Mouse (Mus musculus) neural tube, embryonic 15.5 days (tissue): ENCODE measurements around the gene Rasgrf2. TPM values are rescaled to one million over a fixed set of nuclear protein-coding genes. Genes with fewer than 3 reads are reported as not detected.

ENCODE experiments used
- ATAC-seq: fragments of 200-750 bp; cut with Nextera tagmentation; 2 replicates; pipeline ENCODE4 v1.8.0; 2017; ENCODE audit warnings: mild to moderate bottlenecking, moderate TSS enrichment, moderate library complexity; ENCODE audit not compliant: low FRiP score
- H3K27ac ChIP-seq: fragments of 300-500 bp; sonication (generic); replicated peaks from 2 replicates; pipeline ENCODE4 v1.5.1; 2015; ENCODE audit warnings: mild to moderate bottlenecking, inconsistent platforms
- H3K27me3 ChIP-seq: fragments of 300-500 bp; sonication (generic); replicated peaks from 2 replicates; pipeline ENCODE4 v1.6.1; 2015; ENCODE audit warnings: inconsistent platforms
- H3K36me3 ChIP-seq: fragments of 300-500 bp; sonication (generic); 2 replicates; pipeline ENCODE4 v1.6.1; 2015; ENCODE audit warnings: inconsistent platforms
- H3K4me1 ChIP-seq: fragments of 300-500 bp; sonication (generic); 2 replicates; pipeline ENCODE4 v1.6.1; 2015; ENCODE audit warnings: inconsistent platforms
- H3K4me2 ChIP-seq: fragments of 300-500 bp; sonication (generic); 2 replicates; pipeline ENCODE4 v1.6.1; 2015; ENCODE audit warnings: inconsistent platforms, mild to moderate bottlenecking, moderate library complexity
- H3K4me3 ChIP-seq: fragments of 300-500 bp; sonication (generic); replicated peaks from 2 replicates; pipeline ENCODE4 v1.5.1; 2015; ENCODE audit warnings: mild to moderate bottlenecking, inconsistent platforms
- H3K9ac ChIP-seq: fragments of 300-500 bp; sonication (generic); replicated peaks from 2 replicates; pipeline ENCODE4 v1.6.1; 2015; ENCODE audit warnings: mild to moderate bottlenecking, inconsistent platforms
- H3K9me3 ChIP-seq: fragments of 300-500 bp; sonication (generic); replicated peaks from 2 replicates; pipeline ENCODE4 v1.6.1; 2016; ENCODE audit warnings: inconsistent platforms
- WGBS: fragments of 180-500 bp; shearing (Covaris S2); methylation state at CpG from one replicate; pipeline ENCODE4 v1.1.7; 2015; ENCODE audit warnings: mixed read lengths; 5-methylcytosine and 5-hydroxymethylcytosine counted together
- polyA plus RNA-seq: library from polyadenylated mRNA; unstranded; fragments of >200 nt; fragmentation: Nextera tagmentation; extraction: Ambion mirVana; gene quantifications from 2 replicates; pipeline ENCODE4 v1.2.1, GENCODE M21; 2015

Gene Rasgrf2
- polyA plus RNA-seq, 1 experiment from 2014 or later, result 7.5 TPM

- no peaks in the 10 kb centered on the region for H3K9me3 ChIP-seq
- no peak overlapping the region for H3K4me2 ChIP-seq
- H3K4me3 ChIP-seq, result no peak overlapping the region
- no peak overlapping the region for H3K9ac ChIP-seq
- H3K4me1 ChIP-seq, result no peaks in the 10 kb centered on the region
- ATAC-seq, result no peak
- no peaks in the 10 kb centered on the region for H3K36me3 ChIP-seq
- no peak overlapping the region for H3K27ac ChIP-seq
- no peaks in the 10 kb centered on the region for H3K27me3 ChIP-seq
- WGBS, result 89% methylated on average over 1 of the region's 1 CpGs
These were observed 199.3 kb downstream of the Rasgrf2 start for GRCm38 (mm10) chr13:91932122-91932521.

GRCm38 (mm10) chr13:91929943-91930726, 201.3 kb downstream of the Rasgrf2 start:
- Histone ChIP-seq H3K4me3 (no peak overlapping the region), H3K27me3 (no peaks in the 10 kb centered on the region), H3K9me3 (no peaks in the 10 kb centered on the region), H3K4me1 (no peaks in the 10 kb centered on the region), H3K36me3 (no peaks in the 10 kb centered on the region), H3K27ac (no peak overlapping the region), H3K9ac (no peak overlapping the region), H3K4me2 (no peak overlapping the region)
- no peak for ATAC-seq
- 83% methylated on average over 7 of the region's 7 CpGs for WGBS

- 74% methylated on average over 4 of the region's 4 CpGs for WGBS
- Histone ChIP-seq H3K27ac (no peak overlapping the region), H3K27me3 (no peaks in the 10 kb centered on the region), H3K4me3 (no peak overlapping the region), H3K9ac (no peak overlapping the region), H3K9me3 (no peaks in the 10 kb centered on the region), H3K4me1 (no peaks in the 10 kb centered on the region), H3K4me2 (no peak overlapping the region), H3K36me3 (no peaks in the 10 kb centered on the region)
- no peak for ATAC-seq
These were observed 202.7 kb downstream of the Rasgrf2 start for GRCm38 (mm10) chr13:91928605-91929389.

- H3K27ac ChIP-seq, result no peak overlapping the region
- no peak overlapping the region for H3K4me2 ChIP-seq
- H3K4me1 ChIP-seq, result peaks cover 5% of the 10 kb centered on the region
- no peak overlapping the region for H3K4me3 ChIP-seq
- no peak overlapping the region for H3K9ac ChIP-seq
- ATAC-seq, result no peak
- no peaks in the 10 kb centered on the region for H3K36me3 ChIP-seq
- 74% methylated on average over 3 of the region's 3 CpGs for WGBS
- no peaks in the 10 kb centered on the region for H3K27me3 ChIP-seq
- H3K9me3 ChIP-seq, result no peaks in the 10 kb centered on the region
These were observed 210.4 kb downstream of the Rasgrf2 start for GRCm38 (mm10) chr13:91921010-91921409.

GRCm38 (mm10) chr13:91918764-91919163, 212.7 kb downstream of the Rasgrf2 start:
- ATAC-seq, result no peak
- WGBS, result 90% methylated on average over 5 of the region's 5 CpGs
- no peak overlapping the region for H3K9ac ChIP-seq
- H3K36me3 ChIP-seq, result no peaks in the 10 kb centered on the region
- no peak overlapping the region for H3K4me3 ChIP-seq
- H3K27me3 ChIP-seq, result no peaks in the 10 kb centered on the region
- no peak overlapping the region for H3K27ac ChIP-seq
- peaks cover 14% of the 10 kb centered on the region for H3K4me1 ChIP-seq
- H3K4me2 ChIP-seq, result no peak overlapping the region
- H3K9me3 ChIP-seq, result no peaks in the 10 kb centered on the region

- no peaks in the 10 kb centered on the region for H3K9me3 ChIP-seq
- 90% methylated on average over 2 of the region's 2 CpGs for WGBS
- ATAC-seq, result no peak
These were observed 213.6 kb downstream of the Rasgrf2 start for GRCm38 (mm10) chr13:91917835-91918234.

GRCm38 (mm10) chr13:91916308-91916707, 215.1 kb downstream of the Rasgrf2 start:
- H3K9ac ChIP-seq, result no peak overlapping the region
- no peak overlapping the region for H3K4me3 ChIP-seq
- peaks cover 14% of the 10 kb centered on the region for H3K4me1 ChIP-seq
- H3K27me3 ChIP-seq, result no peaks in the 10 kb centered on the region
- no peaks in the 10 kb centered on the region for H3K36me3 ChIP-seq
- 61% methylated on average over 5 of the region's 5 CpGs for WGBS
- H3K27ac ChIP-seq, result no peak overlapping the region
- H3K4me2 ChIP-seq, result peak overlapping the region; percentile 15; the same call in 1 of the 2 replicates
- peak; percentile 42 for ATAC-seq
- H3K9me3 ChIP-seq, result no peaks in the 10 kb centered on the region

More at GRCm38 (mm10) chr13:91917835-91918234, 213.6 kb downstream of the Rasgrf2 start:
- H3K9ac ChIP-seq, result no peak overlapping the region
- no peak overlapping the region for H3K4me2 ChIP-seq
- H3K27ac ChIP-seq, result no peak overlapping the region
- H3K36me3 ChIP-seq, result no peaks in the 10 kb centered on the region
- H3K4me1 ChIP-seq, result peaks cover 14% of the 10 kb centered on the region
- no peaks in the 10 kb centered on the region for H3K27me3 ChIP-seq
- no peak overlapping the region for H3K4me3 ChIP-seq

- no peak overlapping the region for H3K4me3 ChIP-seq
- H3K9me3 ChIP-seq, result no peaks in the 10 kb centered on the region
- WGBS, result 47% methylated on average over 6 of the region's 6 CpGs
- no peak overlapping the region for H3K9ac ChIP-seq
- no peak overlapping the region for H3K27ac ChIP-seq
- H3K4me2 ChIP-seq, result peak overlapping the region; percentile 25; the same call in 1 of the 2 replicates
- peaks cover 14% of the 10 kb centered on the region for H3K4me1 ChIP-seq
- H3K36me3 ChIP-seq, result no peaks in the 10 kb centered on the region
- no peaks in the 10 kb centered on the region for H3K27me3 ChIP-seq
- peak; percentile 85 for ATAC-seq
These were observed 215.7 kb downstream of the Rasgrf2 start for GRCm38 (mm10) chr13:91915582-91916239.

- Histone ChIP-seq H3K36me3 (no peaks in the 10 kb centered on the region), H3K4me2 (peak overlapping the region; percentile 25; the same call in 1 of the 2 replicates)
- WGBS, result 15% methylated on average over 4 of the region's 4 CpGs
These were observed 216.3 kb downstream of the Rasgrf2 start for GRCm38 (mm10) chr13:91915192-91915581.

GRCm38 (mm10) chr13:91911652-91912051, 219.8 kb downstream of the Rasgrf2 start:
- no peak overlapping the region for H3K4me3 ChIP-seq
- H3K36me3 ChIP-seq, result no peaks in the 10 kb centered on the region
- no peak overlapping the region for H3K4me2 ChIP-seq
- ATAC-seq, result no peak
- H3K27ac ChIP-seq, result no peak overlapping the region
- no peaks in the 10 kb centered on the region for H3K9me3 ChIP-seq
- peaks cover 14% of the 10 kb centered on the region for H3K4me1 ChIP-seq
- no peak overlapping the region for H3K9ac ChIP-seq
- H3K27me3 ChIP-seq, result no peaks in the 10 kb centered on the region

More at GRCm38 (mm10) chr13:91915192-91915581, 216.3 kb downstream of the Rasgrf2 start:
- Histone ChIP-seq H3K4me1 (peaks cover 14% of the 10 kb centered on the region), H3K9ac (no peak overlapping the region), H3K4me3 (no peak overlapping the region), H3K9me3 (no peaks in the 10 kb centered on the region), H3K27me3 (no peaks in the 10 kb centered on the region), H3K27ac (no peak overlapping the region)
- peak; percentile 18; the same call in 1 of the 2 replicates for ATAC-seq

- no peaks in the 10 kb centered on the region for H3K36me3 ChIP-seq
- H3K9ac ChIP-seq, result no peak overlapping the region
- no peak overlapping the region for H3K4me2 ChIP-seq
- H3K27ac ChIP-seq, result no peak overlapping the region
- H3K27me3 ChIP-seq, result no peaks in the 10 kb centered on the region
- ATAC-seq, result no peak
- H3K4me1 ChIP-seq, result peaks cover 11% of the 10 kb centered on the region
- H3K4me3 ChIP-seq, result no peak overlapping the region
- no peaks in the 10 kb centered on the region for H3K9me3 ChIP-seq
These were observed 220.2 kb downstream of the Rasgrf2 start for GRCm38 (mm10) chr13:91911211-91911610.
